Mouse (Mus musculus) midbrain, postnatal 0 days (tissue): Measurements from ENCODE around the gene Lgals3bp. TPM values are rescaled to one million over a fixed set of nuclear protein-coding genes. Genes with fewer than 3 reads are reported as not detected.

ENCODE experiments used
- ATAC-seq: fragments of 200-750 bp; cut with Nextera tagmentation; 2 replicates; pipeline ENCODE4 v1.8.0; 2017; ENCODE audit warnings: moderate number of reproducible peaks, mild to moderate bottlenecking, moderate TSS enrichment, moderate library complexity; ENCODE audit not compliant: low FRiP score
- DNase-seq: peaks from one replicate; pipeline ENCODE4 v3.0.0-alpha.2; 2015; ENCODE audit warnings: low spot score
- H3K27ac ChIP-seq: fragments of 300-500 bp; sonication (generic); 2 replicates; pipeline ENCODE4 v1.5.1; 2014; ENCODE audit warnings: low read depth, mild to moderate bottlenecking, low read length, mixed read lengths
- H3K27me3 ChIP-seq: fragments of 300-500 bp; sonication (generic); 2 replicates; pipeline ENCODE4 v1.6.1; 2014; ENCODE audit warnings: low read length, control low read depth, mixed read lengths; ENCODE audit not compliant: insufficient read depth
- H3K36me3 ChIP-seq: fragments of 300-500 bp; sonication (generic); 2 replicates; pipeline ENCODE4 v1.6.1; 2014; ENCODE audit warnings: low read length, control low read depth, mixed read lengths; ENCODE audit not compliant: insufficient read depth
- H3K4me1 ChIP-seq: fragments of 300-500 bp; sonication (generic); 2 replicates; pipeline ENCODE4 v1.6.1; 2014; ENCODE audit warnings: mild to moderate bottlenecking, control low read depth, antibody characterized with exemption, low read length, mixed read lengths; ENCODE audit not compliant: insufficient read depth
- H3K4me2 ChIP-seq: fragments of 300-500 bp; sonication (generic); 2 replicates; pipeline ENCODE4 v1.6.1; 2014; ENCODE audit warnings: low read depth, mild to moderate bottlenecking, low read length, mixed read lengths; ENCODE audit not compliant: poor library complexity, severe bottlenecking
- H3K4me3 ChIP-seq: fragments of 300-500 bp; sonication (generic); 2 replicates; pipeline ENCODE4 v1.5.1; 2014; ENCODE audit warnings: low read depth, mild to moderate bottlenecking, low read length, moderate library complexity
- H3K9ac ChIP-seq: fragments of 300-500 bp; sonication (generic); replicated peaks from 2 replicates; pipeline ENCODE4 v1.6.1; 2014; ENCODE audit warnings: mild to moderate bottlenecking, low read length, moderate library complexity, mixed read lengths; ENCODE audit not compliant: poor library complexity, severe bottlenecking
- H3K9me3 ChIP-seq: fragments of 300-500 bp; sonication (generic); 2 replicates; pipeline ENCODE4 v1.6.1; 2016; ENCODE audit warnings: low read length, control low read depth
- CTCF ChIP-seq: IDR thresholded peaks from 2 replicates; pipeline ENCODE4 v1.5.1; 2016; ENCODE audit warnings: antibody characterized with exemption, mild to moderate bottlenecking
- WGBS: fragments of 180-500 bp; shearing (Covaris S2); extraction: QIAGEN DNeasy Blood & Tissue Kit; methylation state at CpG from one replicate; pipeline ENCODE4 v1.1.7; 2014; 5-methylcytosine and 5-hydroxymethylcytosine counted together
- polyA plus RNA-seq: library from polyadenylated mRNA; unstranded; fragments of >200 nt; fragmentation: Nextera tagmentation; extraction: Ambion mirVana; gene quantifications from 2 replicates; pipeline ENCODE4 v1.2.1, GENCODE M21; 2015
- total RNA-seq: library from RNA; depleted of rRNA; stranded (reverse); fragments of >200 nt; gene quantifications from 2 replicates; pipeline ENCODE4 v1.2.3, GENCODE M21; 2014

The Lgals3bp gene
- total and polyA plus RNA-seq, 2 experiments from 2014 or later, result 14.2 to 17.4 TPM

- H3K36me3 ChIP-seq, result no peaks in the 10 kb centered on the region
- ATAC-seq (no peak), DNase-seq (no peak)
- H3K4me1 ChIP-seq, result no peaks in the 10 kb centered on the region
- no peak overlapping the region for H3K4me3 ChIP-seq
- H3K9me3 ChIP-seq, result no peaks in the 10 kb centered on the region
- no peaks in the 10 kb centered on the region for H3K27me3 ChIP-seq
- no peak for TF ChIP-seq CTCF
- no peak overlapping the region for H3K4me2 ChIP-seq
- no peak overlapping the region for H3K9ac ChIP-seq
- 84% methylated on average over 5 of the region's 5 CpGs for WGBS
- no peak overlapping the region for H3K27ac ChIP-seq
These were observed 32.6 kb downstream of the Lgals3bp start for GRCm38 (mm10) chr11:118369251-118369650.

- TF ChIP-seq CTCF, result peak; percentile 54
These were observed 33.6 kb downstream of the Lgals3bp start for GRCm38 (mm10) chr11:118368330-118368729.

GRCm38 (mm10) chr11:118366559-118366958 lies 35.3 kb downstream of the Lgals3bp start:
- no peaks in the 10 kb centered on the region for H3K36me3 ChIP-seq
- TF ChIP-seq CTCF, result no peak
- no peaks in the 10 kb centered on the region; the same call in 1 of the 2 replicates for H3K27me3 ChIP-seq
- no peak overlapping the region for H3K4me3 ChIP-seq
- H3K4me1 ChIP-seq, result peaks cover 7% of the 10 kb centered on the region; the same call in 1 of the 2 replicates
- no peak overlapping the region for H3K27ac ChIP-seq
- DNase-seq, result no peak
- H3K9ac ChIP-seq, result no peak overlapping the region
- no peaks in the 10 kb centered on the region for H3K9me3 ChIP-seq
- no peak overlapping the region for H3K4me2 ChIP-seq
- 85% methylated on average over 8 of the region's 8 CpGs for whole genome bisulfite sequencing
- no peak for ATAC-seq

More at GRCm38 (mm10) chr11:118368330-118368729, 33.6 kb downstream of the Lgals3bp start:
- Histone ChIP-seq H3K27me3 (no peaks in the 10 kb centered on the region), H3K9ac (no peak overlapping the region), H3K4me2 (no peak overlapping the region), H3K27ac (no peak overlapping the region), H3K36me3 (no peaks in the 10 kb centered on the region), H3K4me1 (peaks cover 2% of the 10 kb centered on the region; the same call in 1 of the 2 replicates), H3K9me3 (no peaks in the 10 kb centered on the region), H3K4me3 (no peak overlapping the region)
- ATAC-seq, result no peak
- DNase-seq, result peak; percentile 36
- WGBS, result 70% methylated on average over 3 of the region's 3 CpGs

- TF ChIP-seq CTCF, result no peak
- WGBS, result 74% methylated on average over 3 of the region's 3 CpGs
These were observed 35.8 kb downstream of the Lgals3bp start for GRCm38 (mm10) chr11:118366108-118366507.

GRCm38 (mm10) chr11:118365171-118365570 lies 36.7 kb downstream of the Lgals3bp start:
- ATAC-seq, result no peak
- Histone ChIP-seq H3K36me3 (no peaks in the 10 kb centered on the region), H3K27ac (no peak overlapping the region), H3K4me2 (no peak overlapping the region), H3K9me3 (no peaks in the 10 kb centered on the region), H3K4me1 (peaks cover 7% of the 10 kb centered on the region; the same call in 1 of the 2 replicates), H3K4me3 (no peak overlapping the region), H3K27me3 (no peaks in the 10 kb centered on the region; the same call in 1 of the 2 replicates), H3K9ac (no peak overlapping the region)
- no peak for TF ChIP-seq CTCF
- no peak for DNase-seq
- WGBS, result 82% methylated on average over 7 of the region's 7 CpGs

More at GRCm38 (mm10) chr11:118366108-118366507, 35.8 kb downstream of the Lgals3bp start:
- no peak overlapping the region for H3K4me2 ChIP-seq
- peaks cover 7% of the 10 kb centered on the region; the same call in 1 of the 2 replicates for H3K4me1 ChIP-seq
- ATAC-seq (no peak), DNase-seq (no peak)
- no peak overlapping the region for H3K4me3 ChIP-seq
- no peaks in the 10 kb centered on the region; the same call in 1 of the 2 replicates for H3K27me3 ChIP-seq
- H3K9me3 ChIP-seq, result no peaks in the 10 kb centered on the region
- no peak overlapping the region for H3K27ac ChIP-seq
- H3K9ac ChIP-seq, result no peak overlapping the region
- no peaks in the 10 kb centered on the region for H3K36me3 ChIP-seq

- TF ChIP-seq CTCF, result no peak
- Histone ChIP-seq H3K27me3 (no peaks in the 10 kb centered on the region; the same call in 1 of the 2 replicates), H3K36me3 (no peaks in the 10 kb centered on the region), H3K9ac (no peak overlapping the region), H3K9me3 (no peaks in the 10 kb centered on the region), H3K4me1 (peaks cover 7% of the 10 kb centered on the region; the same call in 1 of the 2 replicates), H3K27ac (no peak overlapping the region), H3K4me2 (no peak overlapping the region), H3K4me3 (no peak overlapping the region)
- no peak for ATAC-seq
- DNase-seq, result no peak
- 89% methylated on average over 4 of the region's 4 CpGs for WGBS
These were observed 37.9 kb downstream of the Lgals3bp start for GRCm38 (mm10) chr11:118364021-118364420.
